Mouse (Mus musculus) erythroblast, embryonic 14.5 days (primary cell): Measurements from ENCODE around the gene Gm11559.

Experiments
- GATA1 ChIP-seq: IDR thresholded peaks from 2 replicates; pipeline ENCODE4 v1.6.1; 2012; ENCODE audit warnings: low read length, inconsistent platforms, mixed read lengths
- TAL1 ChIP-seq: IDR thresholded peaks from 3 replicates; pipeline ENCODE4 v1.6.1; 2012; ENCODE audit warnings: low read length, inconsistent platforms, mixed read lengths

DNA sequence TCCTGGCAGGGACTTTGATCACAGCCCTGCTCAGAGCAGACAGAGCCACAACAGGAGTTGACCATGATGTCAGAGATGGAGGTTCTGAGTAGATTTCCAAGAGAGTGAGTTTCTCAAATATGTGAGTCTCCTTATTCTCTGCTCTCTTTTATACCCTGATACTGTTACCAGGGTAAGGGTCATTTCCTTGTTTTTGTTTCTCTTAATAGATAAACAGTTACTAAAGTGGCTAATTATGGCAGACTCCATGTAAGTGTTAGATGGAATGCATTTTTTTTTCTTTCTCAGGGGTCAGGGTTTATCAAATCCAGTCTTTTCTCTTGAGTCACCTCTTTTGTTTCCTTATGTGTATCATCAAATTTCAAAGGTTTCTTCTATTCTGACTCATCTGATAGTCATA lies 12.8 kb upstream of the Gm11559 start, which contains the start of gene Krtap4-16:
- TF ChIP-seq GATA1: no peak
- no peak for TF ChIP-seq TAL1
